Mouse (Mus musculus) E14TG2a.4 (cell line): Measurements from ENCODE around the gene Ephx3.

Experiments
- H3K27me3 ChIP-seq: 2 replicates; pipeline ENCODE4 v1.6.1; 2014; ENCODE audit warnings: low read length, control low read depth; ENCODE audit not compliant: insufficient read depth
- H3K36me3 ChIP-seq: 2 replicates; pipeline ENCODE4 v1.6.1; 2014; ENCODE audit warnings: low read length, control low read depth; ENCODE audit not compliant: insufficient read depth
- H3K4me1 ChIP-seq: replicated peaks from 2 replicates; pipeline ENCODE4 v1.6.1; 2014; ENCODE audit warnings: low read depth, low read length, control low read depth
- H3K4me3 ChIP-seq: replicated peaks from 2 replicates; pipeline ENCODE4 v1.5.1; 2014; ENCODE audit warnings: mild to moderate bottlenecking, low read length
- H3K9me3 ChIP-seq: 2 replicates; pipeline ENCODE4 v1.6.1; 2014; ENCODE audit warnings: low read length, control low read depth
- CTCF ChIP-seq: conservative IDR thresholded peaks from 2 replicates; pipeline ENCODE4 v1.5.1; 2014; ENCODE audit warnings: low read length
- NANOG ChIP-seq: IDR thresholded peaks from 2 replicates; pipeline ENCODE4 v1.6.1; 2014; ENCODE audit warnings: borderline replicate concordance, low read length, mixed read lengths
- POU5F1 ChIP-seq: IDR thresholded peaks from 2 replicates; pipeline ENCODE4 v1.6.1; 2014; ENCODE audit warnings: low read length, borderline replicate concordance

Gene Ephx3

GRCm38 (mm10) chr17:32183017-32183416 is 6.3 kb downstream of the Ephx3 start:
- no peak overlapping the region for H3K4me3 ChIP-seq
- TF ChIP-seq CTCF, result no peak
- TF ChIP-seq POU5F1, result no peak
- no peak for TF ChIP-seq NANOG
- no peaks in the 10 kb centered on the region for H3K36me3 ChIP-seq
- peaks cover 46% of the 10 kb centered on the region for H3K27me3 ChIP-seq
- H3K4me1 ChIP-seq, result peaks cover 20% of the 10 kb centered on the region
- H3K9me3 ChIP-seq, result no peaks in the 10 kb centered on the region

GRCm38 (mm10) chr17:32179621-32180491 is 9.5 kb downstream of the Ephx3 start:
- no peak for TF ChIP-seq POU5F1
- TF ChIP-seq CTCF, result no peak
- TF ChIP-seq NANOG, result no peak
- no peaks in the 10 kb centered on the region for H3K9me3 ChIP-seq
- peaks cover 20% of the 10 kb centered on the region for H3K4me1 ChIP-seq
- H3K36me3 ChIP-seq, result no peaks in the 10 kb centered on the region
- H3K4me3 ChIP-seq, result no peak overlapping the region
- H3K27me3 ChIP-seq, result peaks cover 24% of the 10 kb centered on the region

- Histone ChIP-seq H3K36me3 (no peaks in the 10 kb centered on the region), H3K27me3 (peaks cover 28% of the 10 kb centered on the region), H3K4me3 (no peak overlapping the region), H3K4me1 (peaks cover 14% of the 10 kb centered on the region), H3K9me3 (no peaks in the 10 kb centered on the region)
- TF ChIP-seq CTCF (no peak), POU5F1 (no peak), NANOG (no peak)
Observed at GRCm38 (mm10) chr17:32176919-32177318, 12.4 kb downstream of the Ephx3 start.

GRCm38 (mm10) chr17:32173166-32173565 is 16.2 kb downstream of the Ephx3 start:
- Histone ChIP-seq H3K4me3 (no peak overlapping the region), H3K27me3 (peaks cover 26% of the 10 kb centered on the region), H3K9me3 (no peaks in the 10 kb centered on the region), H3K4me1 (peaks cover 9% of the 10 kb centered on the region), H3K36me3 (no peaks in the 10 kb centered on the region)
- TF ChIP-seq CTCF (no peak), NANOG (no peak), POU5F1 (no peak)

- Histone ChIP-seq H3K4me1 (peaks cover 11% of the 10 kb centered on the region), H3K4me3 (no peak overlapping the region), H3K36me3 (no peaks in the 10 kb centered on the region), H3K27me3 (peaks cover 29% of the 10 kb centered on the region), H3K9me3 (no peaks in the 10 kb centered on the region)
- TF ChIP-seq NANOG (no peak), CTCF (no peak), POU5F1 (no peak)
Observed at GRCm38 (mm10) chr17:32172485-32172884, 16.9 kb downstream of the Ephx3 start.

- no peak for TF ChIP-seq POU5F1
- no peak for TF ChIP-seq CTCF
- TF ChIP-seq NANOG, result no peak
- H3K36me3 ChIP-seq, result no peaks in the 10 kb centered on the region
- peaks cover 25% of the 10 kb centered on the region for H3K27me3 ChIP-seq
- no peak overlapping the region for H3K4me3 ChIP-seq
- H3K9me3 ChIP-seq, result no peaks in the 10 kb centered on the region
- H3K4me1 ChIP-seq, result peaks cover 28% of the 10 kb centered on the region
Observed at GRCm38 (mm10) chr17:32169518-32170225, 19.7 kb downstream of the Ephx3 start.

- Histone ChIP-seq H3K4me3 (peak within 1 kb of the TSS; percentile 87), H3K27me3 (peaks cover 46% of the 10 kb centered on the region), H3K9me3 (no peaks in the 10 kb centered on the region), H3K4me1 (peaks cover 49% of the 10 kb centered on the region), H3K36me3 (peaks cover 6% of the 10 kb centered on the region; the same call in 1 of the 2 replicates)
- TF ChIP-seq NANOG (no peak), CTCF (no peak), POU5F1 (no peak)
Observed at GRCm38 (mm10) chr17:32166687-32167086, 22.7 kb downstream of the Ephx3 start, which contains the start of gene Notch3. Gene Notch3, minus strand, starts transcription at chr17:32166852.
